Mouse (Mus musculus) spleen, postnatal 10 days (tissue): ENCODE results near the gene Tmem88.

Experiments
- DNase-seq, 2 experiments: peaks; one replicate each; pipeline ENCODE4 v3.0.0; 2021 to 2022; ENCODE audit warnings: low spot score in 2 of 2

Gene Tmem88

GRCm38 (mm10) chr11:69382478-69383105 is 15.4 kb downstream of the Tmem88 start:
- DNase-seq = no peak

- DNase-seq = no peak
These were observed 16.7 kb downstream of the Tmem88 start for GRCm38 (mm10) chr11:69381356-69381755.

- no peak for DNase-seq
These were observed 18.4 kb downstream of the Tmem88 start for GRCm38 (mm10) chr11:69379600-69379999.

DNA sequence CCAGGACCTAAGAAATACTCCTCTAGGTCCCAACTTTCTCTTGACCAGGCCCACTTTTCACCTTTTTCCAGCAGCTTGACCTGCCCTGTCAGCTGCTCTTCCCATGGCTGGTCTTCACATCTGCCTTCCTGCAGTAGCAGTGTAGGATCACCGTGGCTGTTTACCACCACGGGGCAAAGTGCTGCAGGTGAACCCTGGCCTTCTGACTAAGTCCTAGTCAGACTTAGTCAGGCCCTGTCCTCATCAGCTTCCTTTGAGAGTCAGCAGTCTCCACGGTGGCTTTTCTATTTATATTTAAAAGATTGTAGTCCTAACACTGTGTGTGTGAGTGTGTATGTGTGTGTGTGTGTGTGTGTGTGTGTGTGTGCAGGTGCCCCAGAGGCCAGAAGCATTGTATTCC is 20.3 kb downstream of the Tmem88 start:
- DNase-seq = no peak

- no peak for DNase-seq
These were observed 22.4 kb downstream of the Tmem88 start for GRCm38 (mm10) chr11:69375646-69376045.

GRCm38 (mm10) chr11:69373223-69373965 is 24.6 kb downstream of the Tmem88 start:
- peak; percentile 49 to 56 for DNase-seq

DNA sequence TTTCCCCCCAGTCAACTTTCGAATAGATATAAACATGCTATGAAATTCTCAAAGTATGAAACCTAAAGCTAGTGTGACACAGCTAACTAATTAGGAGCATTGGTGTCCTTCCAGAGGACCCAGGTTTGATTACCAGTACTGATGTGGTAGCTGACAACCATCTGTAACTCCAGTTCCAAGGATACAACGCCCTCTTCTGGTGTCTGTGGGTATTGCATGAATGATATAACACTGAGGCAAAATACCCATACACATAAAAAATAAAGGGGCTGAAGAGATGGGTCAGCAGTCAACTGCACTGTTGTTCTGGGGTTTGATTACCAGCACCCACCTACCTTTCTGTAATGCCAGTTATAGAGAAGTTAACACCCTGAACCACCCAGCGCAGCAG is 25.3 kb downstream of the Tmem88 start:
- DNase-seq = peak in 1 of 2 experiments; percentile 68

DNA sequence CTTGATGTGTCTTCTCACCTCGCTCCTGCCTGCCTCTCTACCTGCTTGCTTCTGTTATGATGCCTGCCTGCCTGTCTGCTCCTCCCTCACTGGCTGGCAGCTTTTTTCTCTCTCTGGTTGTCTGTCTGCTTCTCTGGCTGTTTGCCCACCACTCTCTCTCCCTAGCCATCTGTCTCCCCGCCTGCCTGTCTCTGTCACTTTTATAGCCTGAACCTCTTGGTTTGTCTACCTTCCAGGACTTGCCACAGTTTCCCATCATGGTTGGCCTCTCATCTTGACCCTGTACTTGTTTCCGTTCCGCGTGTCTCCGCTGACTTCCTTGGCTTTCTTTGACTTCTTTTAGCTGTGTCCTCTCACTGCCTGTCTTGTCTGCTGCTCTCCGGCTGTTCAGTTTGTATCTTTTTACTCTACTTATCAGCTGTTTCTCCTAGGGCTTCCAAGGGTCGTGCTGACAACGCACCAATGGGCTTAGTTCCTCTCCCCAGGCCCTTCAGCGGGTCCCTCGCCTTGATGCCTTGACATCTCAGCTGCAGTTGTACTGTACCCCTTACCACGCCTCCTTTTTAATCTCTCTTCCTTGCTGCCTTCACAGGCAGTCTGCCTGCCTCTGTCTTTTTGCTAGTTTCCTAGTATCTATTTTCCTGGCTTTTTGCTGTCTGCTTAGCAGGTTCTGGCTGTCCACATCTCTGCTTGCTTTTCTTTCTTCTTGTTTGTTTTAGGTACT is 25.8 kb downstream of the Tmem88 start:
- peak; percentile 44 to 58 for DNase-seq

- peak in 1 of 2 experiments; percentile 17 for DNase-seq
These were observed 26.4 kb downstream of the Tmem88 start for GRCm38 (mm10) chr11:69371601-69372000.

GRCm38 (mm10) chr11:69370817-69371215 is 27.2 kb downstream of the Tmem88 start:
- DNase-seq = no peak

DNA sequence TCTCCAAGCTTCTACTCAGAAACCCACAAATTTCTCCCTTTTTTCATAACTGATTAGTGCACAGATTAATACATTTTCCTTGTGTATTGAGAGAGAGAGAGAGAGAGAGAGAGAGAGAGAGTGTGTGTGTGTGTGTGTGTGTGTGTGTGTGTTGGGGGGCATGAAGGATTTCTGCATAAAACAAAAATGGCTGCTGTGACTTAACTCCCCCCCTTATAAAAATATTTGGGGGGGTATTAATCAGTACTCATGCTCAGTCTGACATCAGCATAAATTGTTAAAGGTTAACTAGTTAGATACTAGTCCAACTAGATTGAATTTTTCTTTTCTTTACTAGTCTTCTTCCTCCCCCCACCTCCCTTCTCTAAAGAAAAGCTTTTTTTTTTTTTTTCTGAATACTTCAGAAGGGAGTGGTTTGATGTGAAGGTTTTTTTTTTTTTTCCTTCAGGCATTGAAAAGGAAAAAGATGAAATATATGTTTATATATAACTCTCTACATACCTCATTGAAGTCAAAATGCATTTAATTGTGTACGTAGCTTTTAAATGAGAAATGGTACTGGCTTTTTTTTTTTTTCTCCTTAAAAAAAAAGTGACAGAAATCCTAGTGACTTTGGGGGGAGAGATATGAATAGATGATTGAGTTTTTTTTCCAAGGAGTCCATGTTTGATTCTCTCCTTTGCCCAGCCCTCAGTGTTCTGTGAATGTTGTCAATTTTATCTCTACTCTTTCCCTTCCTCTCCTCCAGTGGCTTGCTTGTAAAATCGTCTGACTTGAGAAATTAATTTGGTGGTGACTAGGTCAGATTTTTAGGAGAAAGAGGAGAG is 27.8 kb downstream of the Tmem88 start:
- DNase-seq = no peak

GRCm38 (mm10) chr11:69369215-69369989 is 28.6 kb downstream of the Tmem88 start, which contains the start of gene Chd3:
Gene Chd3 (minus strand): TSS chr11:69369406.
- DNase-seq = peak in 1 of 2 experiments; percentile 71

GRCm38 (mm10) chr11:69368356-69369214 is 29.4 kb downstream of the Tmem88 start:
- DNase-seq = peak in 1 of 2 experiments; percentile 70

GRCm38 (mm10) chr11:69367616-69368355 is 30.2 kb downstream of the Tmem88 start:
- peak in 1 of 2 experiments; percentile 45 for DNase-seq

DNA sequence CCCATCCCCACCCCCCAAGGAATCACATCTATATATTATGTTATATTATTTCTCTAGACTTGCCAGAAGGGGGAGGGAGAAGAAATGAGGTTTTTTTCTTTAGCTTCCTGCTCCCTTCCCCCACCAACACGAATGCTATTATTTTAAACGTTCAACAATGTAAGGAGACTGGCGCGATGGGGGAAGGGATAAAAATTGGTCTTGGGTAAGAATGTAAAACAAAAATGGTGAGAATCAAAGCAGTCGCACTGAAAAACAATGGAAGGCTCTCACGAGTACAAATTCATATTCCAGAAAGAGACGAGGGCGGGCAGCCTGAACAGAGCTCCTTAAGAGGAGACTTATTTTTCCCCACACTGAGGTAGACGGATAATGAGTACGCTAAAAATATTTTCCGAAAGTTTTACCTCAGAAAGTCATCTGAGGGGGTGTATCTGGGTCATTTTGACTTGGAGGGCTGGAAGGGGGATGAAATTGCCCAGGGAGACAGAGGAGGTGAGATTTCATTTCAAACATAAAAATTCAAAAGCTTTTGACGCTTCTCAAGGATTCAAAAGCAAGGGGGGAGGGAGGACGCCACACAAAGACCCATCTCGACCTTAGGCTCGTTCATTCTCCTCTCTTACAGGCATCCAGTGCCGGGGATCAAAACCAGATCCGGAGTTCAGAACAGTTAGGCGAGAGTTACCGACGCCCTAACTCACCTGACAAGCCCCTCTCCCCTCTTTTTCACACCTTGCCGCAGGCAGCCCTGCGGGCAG is 31.0 kb downstream of the Tmem88 start:
- peak in 1 of 2 experiments; percentile 34 for DNase-seq

- DNase-seq = peak; percentile 67 to 83
These were observed 31.7 kb downstream of the Tmem88 start for GRCm38 (mm10) chr11:69366157-69366854.

DNA sequence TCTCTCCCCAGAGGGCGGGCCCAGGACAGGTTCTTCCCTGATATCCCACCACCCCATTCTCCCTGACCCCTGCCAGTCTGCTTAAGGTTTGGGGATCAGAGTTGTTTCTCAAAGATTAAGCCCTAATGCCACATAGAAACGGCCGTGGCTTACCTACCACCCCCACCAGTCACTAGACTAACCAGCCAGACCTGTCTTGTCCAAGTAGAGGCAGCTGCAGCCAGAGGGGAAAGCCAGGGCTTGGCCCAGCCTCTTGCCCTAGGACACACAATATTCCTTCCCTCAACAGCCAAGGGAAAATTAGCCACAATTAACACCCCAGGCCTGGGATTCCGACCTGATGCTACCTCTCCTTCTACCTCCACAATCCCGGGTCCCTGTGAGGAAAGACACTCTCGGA is 32.3 kb downstream of the Tmem88 start:
- no peak for DNase-seq

DNA sequence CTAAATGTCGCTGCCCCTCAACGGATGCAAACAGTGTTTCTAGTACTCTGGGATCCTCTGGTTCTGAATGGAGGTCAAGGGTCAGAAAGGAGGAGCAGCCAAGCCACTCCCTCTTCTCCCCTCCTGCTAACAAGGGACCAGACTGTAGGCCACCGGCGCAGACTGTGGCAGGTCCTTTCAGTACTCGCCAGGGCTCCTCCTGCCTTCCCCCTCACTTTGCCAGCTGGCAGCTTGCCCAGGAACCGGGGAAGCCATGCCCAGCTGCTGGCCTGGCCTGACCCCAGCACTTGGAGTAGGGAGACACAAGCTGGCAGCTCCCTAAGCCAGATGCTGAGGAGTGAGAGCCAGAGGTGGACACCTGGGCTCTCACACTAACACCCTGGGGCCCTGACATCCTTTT is 33.1 kb downstream of the Tmem88 start:
- DNase-seq = peak; percentile 44 to 75
